In genomic region chr17:88764136-88764485, GRCm38 (mm10) we compare ENCODE assay signal across 11 mouse cellular contexts. TPM values are rescaled to one million over a fixed set of nuclear protein-coding genes. Genes with fewer than 3 reads are reported as not detected.
DNase-seq lines count a peak whose midpoint lies in the region; ATAC-seq lines count a peak whose summit lies in the region.
"Had no signal": no experiment of that assay in that cellular context is flagged by ENCODE, and none has a peak within 500 bp of the region (broad histone marks: within the 10 kb centered on the region; RNA-seq: fewer than 3 reads in every experiment).

No protein-coding gene starts in this region.

- no peak overlapping the region for H3K4me3 ChIP-seq in midbrain, embryonic 11.5 days (ENCODE audit: low read depth, low read length)
- H3K4me3 ChIP-seq in midbrain, embryonic 10.5 days = no peak overlapping the region
- no peak overlapping the region for H3K4me3 ChIP-seq in forebrain, embryonic 14.5 days (ENCODE audit: low read depth, low read length)
- H3K4me3 ChIP-seq in midbrain, embryonic 12.5 days = no peak overlapping the region
- H3K4me3 ChIP-seq in liver, embryonic 11.5 days (ENCODE audit: low read depth, low read length) = no peak overlapping the region
- H3K4me3 ChIP-seq: embryonic facial prominence, embryonic 13.5 days; megakaryocyte, embryonic 14.5 days had no signal

- peaks cover 8% of the 10 kb centered on the region; the same call in 1 of the 2 replicates for H3K4me1 ChIP-seq in midbrain, embryonic 11.5 days (ENCODE audit: control insufficient read depth, insufficient read depth, low read length)
- peaks cover 27% of the 10 kb centered on the region for H3K4me1 ChIP-seq in midbrain, embryonic 10.5 days
- peaks cover 14% of the 10 kb centered on the region for H3K4me1 ChIP-seq in forebrain, embryonic 14.5 days (ENCODE audit: control insufficient read depth, insufficient read depth, low read length)
- peaks cover 23% of the 10 kb centered on the region for H3K4me1 ChIP-seq in midbrain, embryonic 12.5 days
- no peaks in the 10 kb centered on the region for H3K4me1 ChIP-seq in liver, embryonic 11.5 days (replicated peaks; ENCODE audit: control insufficient read depth, insufficient read depth, low read length)
- H3K4me1 ChIP-seq: embryonic facial prominence, embryonic 13.5 days; megakaryocyte, embryonic 14.5 days had no signal

- H3K36me3 ChIP-seq in midbrain, embryonic 11.5 days (ENCODE audit: control insufficient read depth, insufficient read depth, low read length) = no peaks in the 10 kb centered on the region
- no peaks in the 10 kb centered on the region for H3K36me3 ChIP-seq in midbrain, embryonic 10.5 days
- H3K36me3 ChIP-seq in forebrain, embryonic 14.5 days (ENCODE audit: control insufficient read depth, insufficient read depth, low read length) = no peaks in the 10 kb centered on the region
- H3K36me3 ChIP-seq in midbrain, embryonic 12.5 days = no peaks in the 10 kb centered on the region
- no peaks in the 10 kb centered on the region for H3K36me3 ChIP-seq in liver, embryonic 11.5 days (ENCODE audit: control insufficient read depth, insufficient read depth, low read length)
- H3K36me3 ChIP-seq: embryonic facial prominence, embryonic 13.5 days had no signal

- H3K27ac ChIP-seq in midbrain, embryonic 11.5 days (ENCODE audit: low read depth, low read length) = no peak overlapping the region
- no peak overlapping the region for H3K27ac ChIP-seq in midbrain, embryonic 10.5 days (replicated peaks)
- no peak overlapping the region; the same call in 1 of the 2 replicates for H3K27ac ChIP-seq in forebrain, embryonic 14.5 days (ENCODE audit: low read depth, low read length)
- H3K27ac ChIP-seq in midbrain, embryonic 12.5 days (replicated peaks) = no peak overlapping the region
- H3K27ac ChIP-seq in liver, embryonic 11.5 days (ENCODE audit: low read depth, low read length) = no peak overlapping the region
- H3K27ac ChIP-seq: embryonic facial prominence, embryonic 13.5 days had no signal

- H3K9ac ChIP-seq in midbrain, embryonic 11.5 days (ENCODE audit: low read length) = no peak overlapping the region
- no peak overlapping the region for H3K9ac ChIP-seq in forebrain, embryonic 14.5 days (ENCODE audit: low read length)
- H3K9ac ChIP-seq in midbrain, embryonic 12.5 days (replicated peaks) = no peak overlapping the region
- H3K9ac ChIP-seq in liver, embryonic 11.5 days (ENCODE audit: low read depth, low read length) = no peak overlapping the region
- H3K9ac ChIP-seq: embryonic facial prominence, embryonic 13.5 days had no signal

- WGBS in midbrain, embryonic 11.5 days = 26% methylated on average over 3 of the region's 3 CpGs
- WGBS in midbrain, embryonic 10.5 days = 27% methylated on average over 3 of the region's 3 CpGs
- 4% methylated on average over 3 of the region's 3 CpGs for WGBS in forebrain, embryonic 14.5 days
- WGBS in midbrain, embryonic 12.5 days = 18% methylated on average over 3 of the region's 3 CpGs
- WGBS in liver, embryonic 11.5 days = 76% methylated on average over 3 of the region's 3 CpGs

- no peak for DNase-seq in midbrain, embryonic 11.5 days (ENCODE audit: low spot score, missing footprints)
- no peak for DNase-seq in midbrain, embryonic 10.5 days (ENCODE audit: low spot score)
- DNase-seq in forebrain, embryonic 14.5 days (ENCODE audit: low spot score) = peak; percentile 91
- no peak for DNase-seq in B cell, adult 2 months
- no peak for DNase-seq in kidney, adult 9 months
- no peak for DNase-seq in liver, embryonic 11.5 days (ENCODE audit: low spot score)

- peak; percentile 80 for ATAC-seq in midbrain, embryonic 11.5 days (ENCODE audit: low FRiP score)
- ATAC-seq in forebrain, embryonic 14.5 days = peak; percentile 94
- ATAC-seq in midbrain, embryonic 12.5 days (ENCODE audit: low FRiP score, low read depth) = peak; percentile 83
- no peak for ATAC-seq in liver, embryonic 11.5 days (replicated peaks; ENCODE audit: low FRiP score)
- ATAC-seq: intestine, embryonic 16.5 days had no signal

- no peaks in the 10 kb centered on the region for H3K9me3 ChIP-seq in midbrain, embryonic 11.5 days (ENCODE audit: control insufficient read depth, low read length)
- H3K9me3 ChIP-seq in midbrain, embryonic 10.5 days (replicated peaks) = 0 out of 2 replicates have a peak, but pooled peaks cover 3% of the 10 kb centered on the region
- peaks cover 5% of the 10 kb centered on the region; the same call in 1 of the 2 replicates for H3K9me3 ChIP-seq in forebrain, embryonic 14.5 days (replicated peaks; ENCODE audit: control insufficient read depth, low read length)
- peaks cover 3% of the 10 kb centered on the region; the same call in 1 of the 2 replicates for H3K9me3 ChIP-seq in midbrain, embryonic 12.5 days
- no peaks in the 10 kb centered on the region for H3K9me3 ChIP-seq in liver, embryonic 11.5 days (ENCODE audit: control insufficient read depth, low read length)
- H3K9me3 ChIP-seq: embryonic facial prominence, embryonic 13.5 days had no signal

- H3K27me3 ChIP-seq in midbrain, embryonic 11.5 days (ENCODE audit: control insufficient read depth, insufficient read depth, low read length) = peaks cover 3% of the 10 kb centered on the region; the same call in 1 of the 2 replicates
- peaks cover 69% of the 10 kb centered on the region for H3K27me3 ChIP-seq in midbrain, embryonic 10.5 days (ENCODE audit: low read depth, poor library complexity, severe bottlenecking)
- H3K27me3 ChIP-seq in forebrain, embryonic 14.5 days (replicated peaks; ENCODE audit: control insufficient read depth, insufficient read depth, low read length) = peaks cover 31% of the 10 kb centered on the region
- peaks cover 36% of the 10 kb centered on the region for H3K27me3 ChIP-seq in midbrain, embryonic 12.5 days
- H3K27me3 ChIP-seq in liver, embryonic 11.5 days (replicated peaks; ENCODE audit: control insufficient read depth, insufficient read depth, low read length) = no peaks in the 10 kb centered on the region
- H3K27me3 ChIP-seq: embryonic facial prominence, embryonic 13.5 days; megakaryocyte, embryonic 14.5 days had no signal

- no peak overlapping the region for H3K4me2 ChIP-seq in midbrain, embryonic 11.5 days
- no peak overlapping the region for H3K4me2 ChIP-seq in forebrain, embryonic 14.5 days (ENCODE audit: low read length)
- no peak overlapping the region for H3K4me2 ChIP-seq in midbrain, embryonic 12.5 days (replicated peaks)
- H3K4me2 ChIP-seq in liver, embryonic 11.5 days = no peak overlapping the region
- H3K4me2 ChIP-seq: embryonic facial prominence, embryonic 13.5 days had no signal

RNA-seq across cellular contexts. Expression of gene Lhcgr, which starts 27.7 kb away (rescaled TPM):
- polyA plus RNA-seq in midbrain, embryonic 11.5 days (2014; fragmentation: Nextera tagmentation; extraction: Ambion mirVana) = 0.37 and 0.46 TPM in 2 replicates
- polyA plus RNA-seq in midbrain, embryonic 10.5 days (2016; fragmentation: Nextera tagmentation; extraction: Ambion mirVana) = 0.24 and 0.25 TPM in 2 replicates
- polyA plus RNA-seq in forebrain, embryonic 14.5 days (2014; fragmentation: Nextera tagmentation; extraction: Ambion mirVana) = 0.79 and 1.3 TPM in 2 replicates
- polyA plus RNA-seq in midbrain, embryonic 12.5 days (2016; fragmentation: Nextera tagmentation; extraction: Ambion mirVana) = 0.19 and 0.22 TPM in 2 replicates
- not detected in 2 replicates for polyA plus RNA-seq in liver, embryonic 11.5 days (2014; fragmentation: Nextera tagmentation; extraction: Ambion mirVana)
- polyA plus RNA-seq: small intestine, adult 2 months had no signal
